Mouse (Mus musculus): ENCODE measurements around the gene Olfr1307.

Olfr1307 gene

GRCm38 (mm10) chr2:111949340-111949739 lies at the start of gene Olfr1307:
TSS of gene Olfr1307 (minus strand) at chr2:111949440.
- DNase-seq (ENCODE audit: low spot score): no peak

GRCm38 (mm10) chr2:111990181-111990580 lies 40.9 kb upstream of the Olfr1307 start, which contains the start of gene Olfr1309:
TSS of gene Olfr1309 (minus strand) at chr2:111990281.
- DNase-seq (ENCODE audit: low spot score): no peak

- no peak for DNase-seq (ENCODE audit: low spot score)
These were observed 15.6 kb upstream of the Olfr1307 start, which contains the start of gene Olfr1308 for GRCm38 (mm10) chr2:111964844-111965243. TSS of gene Olfr1308 (minus strand) at chr2:111964944.

DNA sequence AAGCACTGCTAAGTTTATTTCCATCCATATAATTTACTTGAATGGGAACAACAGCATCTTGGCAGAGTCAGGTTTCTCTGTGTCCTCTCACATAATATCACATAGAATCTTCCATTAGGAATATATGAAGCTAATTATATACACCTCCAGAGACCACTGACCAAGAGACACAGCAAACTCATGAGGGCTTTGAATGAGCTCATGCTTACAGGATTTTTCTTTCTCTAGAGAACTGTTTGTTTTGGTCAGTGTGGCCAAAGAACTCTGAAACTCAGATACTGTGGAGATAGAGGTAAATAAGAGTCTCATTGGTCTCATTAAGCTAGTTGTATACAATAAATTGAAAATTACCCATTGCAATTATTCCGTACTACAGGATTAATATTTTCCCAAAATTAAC lies 33.1 kb downstream of the Olfr1307 start, which contains the start of gene Olfr1306:
Gene Olfr1306, minus strand, starts transcription at position 101 of the 400 bp plus-strand sequence.
- no peak for DNase-seq (ENCODE audit: low spot score)
